Mouse (Mus musculus): ENCODE results near the gene Aplp2.

The Aplp2 gene

DNA sequence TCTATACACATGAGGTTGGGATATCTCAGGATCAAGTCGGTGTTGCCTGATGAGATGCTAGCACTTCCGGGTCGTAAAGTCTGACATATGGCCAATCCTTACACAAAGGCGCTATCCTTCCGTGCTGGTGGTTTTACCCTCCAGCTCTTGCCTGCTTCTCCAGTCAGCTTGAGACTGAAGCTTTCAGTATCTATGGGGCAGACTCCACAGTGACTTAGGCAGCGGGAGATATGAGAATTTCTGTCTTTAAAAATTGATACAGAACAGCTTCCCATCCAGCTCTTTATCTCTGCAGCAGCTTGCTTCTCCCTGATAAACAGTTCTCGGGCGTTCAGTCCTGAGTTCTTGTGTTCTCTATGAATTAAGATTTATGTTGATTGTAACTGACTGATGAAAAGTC lies 14.9 kb upstream of the Aplp2 start:
- DNase-seq (ENCODE audit: extremely low read depth, insufficient read length, low spot score) = no peak

DNA sequence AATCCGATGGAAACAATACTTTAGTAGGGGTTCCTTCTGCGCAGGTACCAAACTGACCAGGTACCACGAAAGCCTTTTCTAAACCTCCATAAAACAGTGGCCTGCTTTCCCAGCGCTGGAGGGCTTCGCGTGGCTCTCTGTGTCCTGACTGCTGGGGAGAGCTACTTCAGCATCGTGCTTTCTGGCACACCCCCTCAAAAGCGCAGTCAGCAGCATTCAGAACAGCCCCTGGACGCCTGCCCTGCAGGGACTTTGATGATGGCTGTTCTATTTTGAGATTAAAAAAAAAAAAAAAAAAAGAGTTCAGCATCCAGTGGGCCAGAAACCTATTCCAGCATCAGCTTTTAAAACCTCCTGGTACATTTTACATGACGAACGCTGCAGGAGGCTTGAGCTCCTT lies 14.2 kb upstream of the Aplp2 start:
- DNase-seq (ENCODE audit: extremely low read depth, insufficient read length, low spot score) = no peak

DNA sequence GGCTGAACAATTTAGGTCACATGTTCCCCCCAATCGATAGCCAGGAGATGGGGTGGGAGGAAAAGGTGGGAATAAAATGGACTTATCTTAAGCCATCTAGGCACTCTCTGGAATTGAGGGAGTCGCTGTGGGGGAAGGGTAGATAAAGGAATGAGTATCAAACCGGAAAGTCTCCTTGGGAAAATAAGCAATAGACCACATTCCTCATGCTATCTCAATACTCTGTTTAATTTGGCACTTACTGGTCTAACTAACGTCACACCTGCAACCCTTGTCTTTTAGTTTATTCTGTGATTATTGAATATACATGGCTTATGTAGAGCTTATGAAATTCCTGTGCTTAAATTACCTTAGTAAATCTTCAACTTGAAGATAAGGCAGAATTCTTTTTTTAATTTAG lies 11.9 kb upstream of the Aplp2 start:
- DNase-seq (ENCODE audit: extremely low read depth, insufficient read length, low spot score) = no peak

DNA sequence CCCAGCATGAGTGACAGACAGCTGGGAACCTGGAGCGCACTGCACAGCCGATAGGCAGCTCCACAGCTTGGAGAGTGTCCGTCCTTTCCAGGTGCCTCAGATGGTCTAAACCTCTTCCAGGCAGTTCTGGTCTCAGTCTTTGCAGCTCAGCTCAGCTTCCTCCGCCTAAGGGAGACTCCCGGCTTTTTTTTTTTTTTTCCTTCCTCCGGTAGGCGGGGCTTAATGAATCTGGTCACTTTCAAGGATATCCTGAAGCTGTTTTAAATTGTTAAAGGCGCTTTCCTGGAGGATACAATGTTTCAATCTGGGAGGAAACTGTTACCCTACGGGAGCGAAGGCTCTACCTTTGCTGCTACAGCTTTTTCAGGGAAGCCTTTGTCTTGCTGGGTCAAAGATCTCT lies 9.6 kb upstream of the Aplp2 start:
- no peak for DNase-seq (ENCODE audit: extremely low read depth, insufficient read length, low spot score)

DNA sequence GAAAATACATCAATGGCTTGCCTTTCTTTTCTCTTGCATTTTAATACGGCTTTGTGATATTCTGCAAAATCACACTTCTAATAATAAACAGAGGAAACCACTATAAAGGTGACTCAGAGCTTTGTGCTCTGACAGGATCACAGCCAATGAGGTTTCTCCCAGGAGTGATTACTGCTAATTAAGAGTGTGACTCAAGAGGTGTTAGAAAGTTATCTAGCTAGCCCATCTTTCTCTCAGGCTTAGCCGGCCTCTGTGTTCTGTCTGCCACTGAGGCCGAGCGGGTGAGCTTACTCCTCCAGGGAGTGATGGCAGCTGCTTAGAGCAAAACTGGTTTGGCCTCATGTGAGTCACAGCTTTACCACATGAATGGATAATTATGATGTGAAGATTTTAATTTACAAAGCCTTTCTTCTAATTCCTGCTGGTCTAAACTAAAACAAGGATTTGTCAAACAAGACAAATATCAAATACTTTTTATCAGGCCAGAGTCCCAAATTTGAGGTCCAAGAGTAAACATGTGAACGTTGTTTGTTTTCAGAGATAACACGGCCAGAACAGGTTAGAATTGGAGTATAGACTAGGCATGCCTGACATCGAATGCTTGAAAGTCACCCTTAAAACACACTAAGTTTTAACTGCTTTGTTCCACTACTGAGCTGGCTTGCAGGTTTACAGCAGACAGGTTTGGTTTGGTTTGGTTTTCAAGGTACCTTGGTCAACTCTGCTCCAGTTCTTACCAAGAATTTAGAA lies 6.2 kb upstream of the Aplp2 start:
- DNase-seq (ENCODE audit: extremely low read depth, insufficient read length, low spot score) = peak; percentile 26

DNA sequence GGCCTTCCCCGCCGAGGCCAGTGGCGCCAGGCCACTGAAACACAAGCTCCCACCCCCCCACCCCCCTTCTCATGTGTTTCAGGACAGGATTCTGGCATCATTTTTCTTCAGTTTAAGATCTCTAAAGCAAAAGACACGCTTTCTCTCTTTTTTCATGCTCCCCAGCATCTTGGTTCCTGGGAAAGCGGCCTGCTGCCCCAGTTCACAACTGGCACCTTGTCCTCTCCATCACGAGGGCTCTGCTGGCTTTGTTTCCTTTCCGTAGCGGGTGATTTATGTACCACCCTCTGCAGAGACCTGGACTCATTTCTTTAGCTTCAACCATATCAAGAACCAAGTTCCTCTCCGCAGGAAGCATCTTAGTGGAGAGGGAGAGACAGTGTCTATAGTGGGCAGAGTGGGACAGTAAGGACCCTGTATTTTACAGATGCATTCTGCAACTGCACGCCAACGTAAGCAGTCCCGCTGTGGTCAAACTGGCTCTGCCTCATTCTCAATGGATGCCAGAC lies 939 bp upstream of the Aplp2 start:
- no peak for DNase-seq (ENCODE audit: extremely low read depth, insufficient read length, low spot score)

DNA sequence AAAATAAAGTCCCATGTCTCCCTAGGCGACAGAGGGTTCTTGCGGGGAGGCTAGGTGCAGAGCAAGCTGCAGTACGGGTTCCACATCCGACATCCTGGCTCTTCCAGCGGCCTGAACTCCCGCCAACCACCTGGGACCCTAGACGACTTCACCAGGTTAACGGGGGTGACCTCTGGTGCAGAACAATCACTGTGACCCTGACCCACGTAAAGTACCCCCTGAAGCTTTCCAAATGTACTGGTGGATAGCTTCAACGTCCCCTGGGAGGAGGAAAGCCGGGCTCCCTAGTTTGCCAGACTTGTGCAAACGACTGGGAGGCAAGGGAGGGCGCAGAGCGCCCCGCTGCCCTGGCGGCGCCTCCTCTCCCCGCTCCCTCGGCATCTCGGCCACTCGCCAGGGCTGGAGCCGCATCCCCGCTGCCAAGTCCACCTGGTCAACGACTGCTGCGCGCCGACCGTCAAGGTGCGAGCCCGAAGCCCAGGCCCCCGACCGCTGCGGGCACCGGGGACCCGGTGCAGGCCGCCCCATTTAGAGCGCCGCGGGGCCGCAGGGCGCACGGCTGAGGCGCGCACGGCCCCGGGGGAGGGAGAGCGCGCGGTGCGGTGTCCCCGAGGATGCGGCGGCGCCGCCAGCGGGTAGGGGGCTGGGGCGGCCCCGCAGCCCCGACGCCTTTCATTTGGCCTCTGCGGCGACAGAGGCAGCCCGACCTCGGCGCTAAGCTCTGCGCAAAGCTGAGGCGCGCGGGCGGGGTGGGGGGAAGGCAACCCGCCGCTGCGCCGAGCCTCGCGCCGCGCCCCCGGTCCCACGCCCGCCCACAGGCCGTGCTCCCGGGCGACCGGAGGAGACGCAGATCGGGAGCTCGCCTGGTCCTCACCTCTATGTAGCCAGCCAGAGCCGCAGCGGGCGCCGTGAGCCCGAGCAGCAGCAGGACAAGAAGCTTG lies 596 bp downstream of the Aplp2 start:
- DNase-seq (ENCODE audit: extremely low read depth, insufficient read length, low spot score) = peak; percentile 73

DNA sequence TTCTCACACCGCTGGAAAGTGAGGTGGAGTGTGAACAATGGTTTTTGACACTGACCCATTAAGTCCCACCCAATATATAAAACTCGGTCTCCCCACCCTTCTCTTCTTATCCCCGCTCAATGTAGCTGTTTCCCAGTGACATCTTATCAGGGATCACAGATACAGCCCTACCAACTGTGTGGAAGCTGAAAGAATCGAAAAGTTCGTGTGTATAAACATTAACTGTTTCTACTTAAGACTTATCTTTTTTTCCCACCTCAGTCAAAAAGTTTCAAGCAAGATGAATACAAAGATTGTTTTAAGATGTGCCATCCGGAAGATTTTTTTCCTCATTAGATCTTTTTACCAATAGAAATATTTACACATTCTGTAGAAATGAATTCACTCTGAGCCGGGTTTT lies 1.5 kb downstream of the Aplp2 start:
- DNase-seq (ENCODE audit: extremely low read depth, insufficient read length, low spot score) = no peak

DNA sequence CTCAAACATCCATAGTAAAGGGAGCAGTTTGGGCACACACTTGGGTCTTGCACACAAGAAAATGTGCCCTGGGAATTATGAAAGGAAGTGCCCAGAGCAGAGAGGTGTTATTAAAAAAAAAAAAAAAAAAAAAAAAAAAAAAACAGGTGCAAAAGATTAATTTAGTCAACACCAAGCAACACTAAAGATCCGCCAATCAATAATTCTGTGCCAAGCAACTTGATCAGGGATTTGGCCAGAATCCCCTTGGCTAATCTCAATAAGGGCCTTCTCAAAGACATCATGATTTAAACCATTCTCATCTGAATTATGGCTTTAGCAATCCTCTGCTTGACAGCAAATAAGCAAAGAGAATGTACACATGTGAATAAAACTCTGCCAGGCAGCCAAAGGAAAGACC lies 2.1 kb downstream of the Aplp2 start:
- DNase-seq (ENCODE audit: extremely low read depth, insufficient read length, low spot score) = no peak

DNA sequence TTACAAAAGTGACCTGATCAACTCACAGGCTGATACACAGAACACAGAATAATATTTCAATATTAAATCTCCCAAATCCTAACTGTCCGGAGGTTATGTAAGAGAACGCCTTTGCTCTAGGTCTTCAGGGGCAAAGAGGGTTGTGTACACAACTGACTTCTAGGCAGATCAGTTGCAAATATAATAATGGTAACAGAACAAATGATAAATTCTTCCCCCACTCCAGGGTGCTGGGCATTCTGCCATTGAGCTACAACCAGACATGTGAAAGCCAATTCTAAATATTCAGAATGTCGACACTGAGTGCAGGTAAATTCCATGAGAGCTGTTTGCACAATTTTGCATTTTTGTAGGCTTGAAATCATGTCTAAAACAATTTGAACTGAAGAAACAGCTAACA lies 3.9 kb downstream of the Aplp2 start:
- DNase-seq (ENCODE audit: extremely low read depth, insufficient read length, low spot score) = no peak

DNA sequence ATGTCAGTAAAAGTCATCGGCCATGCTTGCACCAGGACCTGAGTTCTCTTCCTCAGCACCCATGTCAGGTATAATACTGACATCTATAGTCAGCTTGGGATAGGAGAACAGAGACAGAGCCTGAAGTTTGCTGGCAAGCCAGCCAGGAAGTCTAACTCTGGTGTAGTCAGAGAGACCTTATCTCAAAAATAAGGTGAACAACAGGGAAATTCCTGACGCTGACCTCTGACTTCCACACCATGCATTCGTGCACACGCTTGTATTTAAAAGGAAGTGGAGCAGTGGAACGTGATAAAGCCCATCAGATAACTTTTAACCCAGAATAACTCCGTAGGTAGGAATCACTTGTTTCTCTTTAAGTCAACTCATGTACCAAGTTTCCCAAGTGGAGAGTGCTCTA lies 6.9 kb downstream of the Aplp2 start:
- DNase-seq (ENCODE audit: extremely low read depth, insufficient read length, low spot score) = no peak

DNA sequence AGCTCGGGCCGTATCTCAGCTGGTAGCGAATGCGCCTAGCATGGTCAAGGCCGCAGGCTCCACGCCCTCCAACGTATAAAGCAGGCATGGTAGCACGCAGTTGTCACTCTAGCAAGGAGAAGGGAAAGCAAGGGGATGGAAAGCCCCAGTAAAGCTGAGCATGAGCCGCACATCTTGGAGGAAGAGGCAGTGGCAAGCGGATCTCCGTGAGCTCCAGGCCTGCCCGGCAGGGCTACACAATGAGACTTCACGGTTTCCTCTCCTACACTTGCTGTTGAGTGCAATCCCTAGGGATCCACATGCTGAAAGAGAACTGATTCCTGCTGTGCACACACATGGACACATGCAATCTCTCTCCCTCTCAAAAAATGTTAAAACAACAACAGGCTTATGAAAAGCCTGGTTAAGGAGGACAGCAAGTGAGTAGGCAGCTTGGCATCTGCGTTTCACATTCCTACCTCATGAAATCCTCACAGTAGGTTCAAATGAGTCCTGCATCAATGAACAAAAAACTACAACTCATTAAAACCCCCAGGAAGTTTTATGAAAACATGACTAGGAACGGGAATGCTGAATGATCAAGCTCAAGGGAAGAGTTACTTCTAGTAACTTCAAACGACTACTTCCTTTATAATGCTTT lies 7.9 kb downstream of the Aplp2 start:
- peak; percentile 58 for DNase-seq (ENCODE audit: extremely low read depth, insufficient read length, low spot score)

DNA sequence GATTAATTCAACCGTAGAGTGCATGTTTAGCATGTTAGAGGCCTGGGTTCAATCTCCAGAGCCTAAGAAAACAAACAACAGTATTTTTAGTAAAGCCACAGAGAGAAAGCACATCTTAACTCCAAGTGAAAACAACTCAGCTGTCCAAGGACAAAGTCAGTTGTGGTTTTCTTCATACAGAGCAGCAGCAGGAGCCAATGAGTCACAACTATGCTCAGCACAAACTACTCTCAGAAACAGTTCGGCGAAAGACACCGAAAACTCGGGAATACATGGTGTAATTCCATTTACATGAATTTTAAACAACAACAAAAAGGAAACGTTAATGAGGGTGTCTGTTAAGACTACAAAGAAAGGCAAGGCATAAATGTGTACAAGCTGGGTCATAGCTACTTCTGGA lies 8.5 kb downstream of the Aplp2 start:
- peak; percentile 59 for DNase-seq (ENCODE audit: extremely low read depth, insufficient read length, low spot score)

DNA sequence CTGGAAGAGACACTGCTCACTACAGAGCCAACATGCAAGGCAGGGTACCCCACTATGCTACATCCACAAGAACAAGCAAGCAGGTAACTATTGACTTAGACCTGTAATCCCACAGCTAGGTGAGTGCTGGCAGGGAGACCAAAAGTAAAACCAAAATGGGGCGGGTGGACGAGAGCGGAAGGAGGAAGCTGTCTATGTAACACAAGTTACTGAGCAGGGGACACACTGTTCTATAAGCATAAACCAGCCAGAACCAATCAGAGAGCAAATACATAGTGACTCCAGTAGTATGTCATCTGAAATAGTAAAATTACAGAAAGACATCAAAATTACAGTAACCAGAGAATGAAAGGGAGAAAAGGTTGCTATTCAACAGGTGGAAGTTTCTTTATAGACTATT lies 13.0 kb downstream of the Aplp2 start:
- DNase-seq (ENCODE audit: extremely low read depth, insufficient read length, low spot score) = no peak

DNA sequence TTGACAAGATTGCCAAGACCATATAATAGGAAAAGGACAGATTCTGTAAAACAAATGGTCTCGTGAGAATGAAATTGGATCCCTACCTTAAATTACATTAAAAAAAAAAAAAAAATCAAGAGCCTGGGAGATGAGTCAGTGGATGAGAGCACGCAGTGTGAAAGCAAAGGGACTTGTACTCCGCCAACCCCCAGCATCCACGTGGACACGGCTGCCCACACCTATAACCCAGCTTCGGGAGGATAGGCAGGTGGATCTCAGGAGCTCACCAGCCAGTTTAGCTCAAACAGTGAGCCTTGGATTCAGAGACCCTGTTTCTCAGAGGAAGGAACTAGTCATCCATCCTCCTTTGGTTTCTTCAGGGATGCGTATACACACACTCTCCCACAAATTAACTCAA lies 13.8 kb downstream of the Aplp2 start:
- no peak for DNase-seq (ENCODE audit: extremely low read depth, insufficient read length, low spot score)

DNA sequence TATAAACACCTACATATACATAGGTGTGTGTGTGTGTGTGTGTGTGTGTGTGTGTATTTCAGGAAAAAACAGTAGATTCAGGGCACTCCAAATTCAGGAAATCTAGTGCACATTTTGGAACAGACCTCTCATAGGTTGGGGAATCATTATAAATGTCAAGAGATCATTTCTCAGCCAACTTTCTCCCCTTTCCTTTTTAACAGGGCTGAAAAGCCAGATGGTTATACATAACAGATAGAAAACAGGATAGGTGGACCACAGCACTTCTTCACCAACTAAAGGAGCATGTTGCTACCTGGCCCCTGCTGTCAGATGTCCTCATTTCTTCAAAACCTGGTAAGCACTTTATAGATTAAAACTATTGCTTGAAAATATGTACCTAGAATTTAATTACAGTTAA lies 14.9 kb downstream of the Aplp2 start:
- DNase-seq (ENCODE audit: extremely low read depth, insufficient read length, low spot score) = no peak

DNA sequence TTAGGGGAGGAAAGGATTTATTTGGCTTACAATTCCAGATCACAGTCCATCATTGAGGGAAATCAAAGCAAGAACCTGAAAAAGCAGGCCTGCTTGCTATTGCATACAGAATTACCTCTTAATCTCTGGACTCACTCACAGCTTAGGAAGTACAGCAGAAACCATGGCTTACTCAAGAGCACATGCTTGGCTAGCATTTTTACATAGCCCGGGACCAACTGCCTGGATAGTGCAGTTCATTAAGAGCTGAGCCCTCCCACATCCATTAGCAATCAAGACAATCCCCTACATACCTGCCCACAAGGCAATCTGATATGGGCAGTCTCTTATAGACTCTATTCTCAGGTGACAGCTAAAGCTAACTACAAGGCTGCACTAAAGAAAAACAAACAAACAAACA lies 16.0 kb downstream of the Aplp2 start:
- no peak for DNase-seq (ENCODE audit: extremely low read depth, insufficient read length, low spot score)

DNA sequence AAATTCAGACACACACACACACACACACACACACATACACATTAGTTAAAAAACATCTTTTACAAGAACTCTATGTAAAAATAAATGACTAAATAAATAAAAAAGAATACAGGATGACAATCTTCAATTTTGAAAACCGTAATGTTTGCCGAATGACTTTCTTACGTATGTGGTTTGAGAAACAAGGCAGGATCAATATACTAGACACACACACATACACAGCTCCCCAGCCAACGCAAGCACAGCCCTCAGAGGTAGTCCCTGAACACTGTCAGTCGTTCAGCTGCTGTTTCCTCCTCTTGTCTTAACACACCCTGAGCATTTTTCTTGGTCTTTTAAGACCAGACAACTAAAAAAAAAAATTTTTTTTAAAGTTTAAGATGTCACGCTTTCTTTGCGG lies 19.2 kb downstream of the Aplp2 start:
- no peak for DNase-seq (ENCODE audit: extremely low read depth, insufficient read length, low spot score)

DNA sequence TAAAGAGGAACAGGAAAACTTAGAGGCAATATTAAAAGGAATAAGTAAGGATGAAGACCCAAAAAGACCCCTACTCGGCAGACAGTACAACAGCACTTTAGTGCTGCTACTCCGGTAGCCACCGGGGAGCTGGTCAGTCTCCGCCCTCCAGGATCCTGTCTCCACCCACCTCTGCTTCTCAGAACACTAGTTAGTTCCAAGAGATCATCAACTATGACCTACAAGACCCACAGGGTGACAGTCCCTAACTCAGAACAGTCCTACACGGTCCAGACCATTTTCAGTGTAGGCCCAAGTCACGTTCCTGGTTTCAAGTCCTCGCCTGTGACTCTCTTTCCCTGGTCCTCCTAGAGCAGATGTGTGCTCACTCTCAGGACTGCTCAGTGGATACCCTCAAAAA lies 20.1 kb downstream of the Aplp2 start:
- DNase-seq (ENCODE audit: extremely low read depth, insufficient read length, low spot score) = no peak

DNA sequence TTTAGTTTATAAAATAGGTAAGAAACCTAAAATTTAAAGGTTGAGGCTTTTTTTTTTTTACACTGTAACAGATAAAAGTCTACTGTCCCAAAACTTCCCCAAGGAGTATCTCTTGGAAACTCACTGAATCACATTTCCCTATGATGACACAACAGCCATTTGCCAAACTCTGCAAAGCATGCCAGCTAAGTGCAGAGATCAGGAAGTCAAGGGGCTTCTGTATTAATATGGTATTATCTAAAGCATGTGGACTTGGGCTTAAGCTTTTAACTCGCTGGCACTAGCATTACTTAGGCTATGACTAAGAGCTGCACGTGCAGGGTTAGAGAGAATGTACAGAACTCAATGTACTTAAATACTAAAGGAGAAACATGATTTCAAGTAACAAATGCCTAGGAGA lies 22.4 kb downstream of the Aplp2 start:
- no peak for DNase-seq (ENCODE audit: extremely low read depth, insufficient read length, low spot score)

DNA sequence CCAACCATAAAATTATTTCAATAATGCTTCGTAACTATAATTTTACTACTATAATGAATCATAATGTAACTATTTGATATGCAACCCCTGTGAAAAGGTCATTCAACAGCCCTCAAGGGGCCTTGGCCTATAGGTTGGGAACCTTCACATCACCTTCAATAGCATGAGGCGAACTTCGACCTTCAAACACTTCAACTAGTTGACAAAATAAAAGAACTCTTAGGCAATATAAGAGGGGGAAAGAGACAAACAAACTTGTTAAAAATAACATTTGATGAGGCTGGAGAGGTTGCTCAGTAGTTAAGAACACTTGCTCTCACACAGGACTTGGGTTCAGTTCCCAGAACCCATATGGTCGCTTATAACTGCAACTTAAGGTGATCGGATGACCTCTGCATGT lies 27.2 kb downstream of the Aplp2 start:
- no peak for DNase-seq (ENCODE audit: extremely low read depth, insufficient read length, low spot score)
